Mouse (Mus musculus) brain, embryonic 14.5 days (tissue): ENCODE results near the gene Ddx39b.

ENCODE experiments used
- CTCF ChIP-seq: fragments of 200-500 bp; IDR thresholded peaks from 2 replicates; pipeline ENCODE4 v1.5.1; 2012; ENCODE audit warnings: inconsistent platforms, mild to moderate bottlenecking, moderate library complexity, borderline replicate concordance; ENCODE audit not compliant: insufficient read depth, insufficient read length; ENCODE audit errors: extremely low read depth
- POLR2A ChIP-seq: fragments of 200-500 bp; IDR thresholded peaks from 2 replicates; pipeline ENCODE4 v1.6.1; 2012; ENCODE audit warnings: mild to moderate bottlenecking, inconsistent platforms, borderline replicate concordance; ENCODE audit not compliant: poor library complexity, insufficient read depth, insufficient read length, severe bottlenecking; ENCODE audit errors: extremely low read depth

- TF ChIP-seq POLR2A (no peak), CTCF (no peak)
These were observed 9.0 kb downstream of the Ddx39b start for GRCm38 (mm10) chr17:35250348-35251120.
